In genomic region chr4:129020454-129020853, GRCm38 (mm10) we compare ENCODE assay signal across 8 mouse cellular contexts. TPM values are rescaled to one million over a fixed set of nuclear protein-coding genes. Genes with fewer than 3 reads are reported as not detected.
DNase-seq lines count a peak whose midpoint lies in the region; ATAC-seq lines count a peak whose summit lies in the region.

No protein-coding gene starts in this region.

- peaks cover 9% of the 10 kb centered on the region; the same call in 1 of the 2 replicates for H3K4me1 ChIP-seq in embryonic facial prominence, embryonic 14.5 days (ENCODE audit: control insufficient read depth, insufficient read depth, low read length)
- H3K4me1 ChIP-seq in embryonic facial prominence, embryonic 10.5 days = peaks cover 15% of the 10 kb centered on the region
- H3K4me1 ChIP-seq in forebrain, embryonic 16.5 days (replicated peaks; ENCODE audit: control insufficient read depth, insufficient read depth, low read length) = peaks cover 14% of the 10 kb centered on the region

- peak; percentile 67 for DNase-seq in embryonic facial prominence, embryonic 14.5 days (ENCODE audit: low spot score)
- no peak for DNase-seq in embryonic facial prominence, embryonic 10.5 days (ENCODE audit: low spot score)
- peak; percentile 93 for DNase-seq in adrenal gland, adult 2 months
- peak; percentile 94 to 96 for DNase-seq in heart, postnatal 14 days
- peak; percentile 43 to 57 for DNase-seq in layer of hippocampus, postnatal 25 days (ENCODE audit: extremely low spot score in 1 of 2, low spot score in 1 of 2)
- peak; percentile 73 for DNase-seq in ovary, adult 18-20 months (ENCODE audit: low spot score)

- WGBS in embryonic facial prominence, embryonic 14.5 days = 52% methylated on average over 6 of the region's 6 CpGs
- 77% methylated on average over 6 of the region's 6 CpGs for WGBS in embryonic facial prominence, embryonic 10.5 days
- 30% methylated on average over 6 of the region's 6 CpGs for WGBS in forebrain, embryonic 16.5 days

- H3K27me3 ChIP-seq in embryonic facial prominence, embryonic 14.5 days (replicated peaks; ENCODE audit: control insufficient read depth, insufficient read depth, low read length) = no peaks in the 10 kb centered on the region
- H3K27me3 ChIP-seq in embryonic facial prominence, embryonic 10.5 days (replicated peaks; ENCODE audit: low read depth, poor library complexity, severe bottlenecking) = no peaks in the 10 kb centered on the region
- no peaks in the 10 kb centered on the region for H3K27me3 ChIP-seq in forebrain, embryonic 16.5 days (replicated peaks; ENCODE audit: control insufficient read depth, insufficient read depth, low read length)

- H3K4me3 ChIP-seq in embryonic facial prominence, embryonic 14.5 days (ENCODE audit: low read depth, low read length) = no peak overlapping the region
- H3K4me3 ChIP-seq in embryonic facial prominence, embryonic 10.5 days = no peak overlapping the region
- H3K4me3 ChIP-seq in forebrain, embryonic 16.5 days (replicated peaks; ENCODE audit: low read length) = no peak overlapping the region

- ATAC-seq in embryonic facial prominence, embryonic 14.5 days (ENCODE audit: low read depth) = peak; percentile 30; the same call in 1 of the 2 replicates
- peak; percentile 64 for ATAC-seq in forebrain, embryonic 16.5 days
- ATAC-seq in monocyte, adult 5-6 weeks (replicated peaks; ENCODE audit: insufficient number of reproducible peaks, low FRiP score, low TSS enrichment, poor library complexity, severe bottlenecking) = no peak

- H3K4me2 ChIP-seq in embryonic facial prominence, embryonic 14.5 days (ENCODE audit: low read depth, low read length) = no peak overlapping the region
- H3K4me2 ChIP-seq in forebrain, embryonic 16.5 days (ENCODE audit: low read length) = no peak overlapping the region

- H3K9me3 ChIP-seq in embryonic facial prominence, embryonic 14.5 days (ENCODE audit: control insufficient read depth, low read length) = no peaks in the 10 kb centered on the region
- H3K9me3 ChIP-seq in embryonic facial prominence, embryonic 10.5 days = no peaks in the 10 kb centered on the region
- H3K9me3 ChIP-seq in forebrain, embryonic 16.5 days (ENCODE audit: control insufficient read depth, low read length) = no peaks in the 10 kb centered on the region

- H3K27ac ChIP-seq in embryonic facial prominence, embryonic 14.5 days (replicated peaks; ENCODE audit: low read depth, low read length) = no peak overlapping the region
- no peak overlapping the region for H3K27ac ChIP-seq in embryonic facial prominence, embryonic 10.5 days (replicated peaks)
- no peak overlapping the region for H3K27ac ChIP-seq in forebrain, embryonic 16.5 days (ENCODE audit: low read length)

- H3K36me3 ChIP-seq in embryonic facial prominence, embryonic 14.5 days (ENCODE audit: control insufficient read depth, insufficient read depth, low read length) = no peaks in the 10 kb centered on the region
- H3K36me3 ChIP-seq in embryonic facial prominence, embryonic 10.5 days (replicated peaks) = no peaks in the 10 kb centered on the region
- H3K36me3 ChIP-seq in forebrain, embryonic 16.5 days (ENCODE audit: control insufficient read depth, insufficient read depth) = no peaks in the 10 kb centered on the region

- intact Hi-C loops in heart, postnatal 14 days (cut with DNase I) = no loop called here

- no peak overlapping the region for H3K9ac ChIP-seq in embryonic facial prominence, embryonic 14.5 days (ENCODE audit: low read depth, low read length)
- no peak overlapping the region for H3K9ac ChIP-seq in forebrain, embryonic 16.5 days (replicated peaks; ENCODE audit: low read depth, low read length)

RNA-seq across cellular contexts. Expression of gene Ak2, which starts 28.7 kb away (rescaled TPM):
- 135 and 142 TPM in 2 replicates for polyA plus RNA-seq in embryonic facial prominence, embryonic 14.5 days (2014; fragmentation: Nextera tagmentation; extraction: Ambion mirVana)
- polyA plus RNA-seq in embryonic facial prominence, embryonic 10.5 days (2016; fragmentation: Nextera tagmentation; extraction: Ambion mirVana) = 219 and 224 TPM in 2 replicates
- 100 to 1,000 TPM; 111 to 154 TPM for total RNA-seq in adrenal gland, adult 2 months (2021)
- 42.0 and 51.8 TPM in 2 replicates for polyA plus RNA-seq in adrenal gland, adult 2 months (2012; rRNA removed)
- 96.9 and 103 TPM in 2 replicates for polyA plus RNA-seq in forebrain, embryonic 16.5 days (2015; fragmentation: Nextera tagmentation; extraction: Ambion mirVana)
- total RNA-seq in heart, postnatal 14 days (2021) = 10 to 100 TPM; 66.0 to 66.7 TPM
- total RNA-seq in layer of hippocampus, postnatal 25 days (2021) = 10 to 100 TPM; 27.7 to 30.9 TPM
- 62.2 to 89.0 TPM (median 73.4 TPM) in 3 replicates for total RNA-seq in monocyte, adult 5-6 weeks (2017)

RNA-seq across cellular contexts. Expression of gene Rnf19b, which starts 37.6 kb away (rescaled TPM):
- polyA plus RNA-seq in embryonic facial prominence, embryonic 14.5 days (2014; fragmentation: Nextera tagmentation; extraction: Ambion mirVana) = 9.7 and 11.3 TPM in 2 replicates
- polyA plus RNA-seq in embryonic facial prominence, embryonic 10.5 days (2016; fragmentation: Nextera tagmentation; extraction: Ambion mirVana) = 7.9 and 8.4 TPM in 2 replicates
- total RNA-seq in adrenal gland, adult 2 months (2021) = 10 to 100 TPM; 33.4 to 39.6 TPM
- polyA plus RNA-seq in adrenal gland, adult 2 months (2012; rRNA removed) = 69.1 and 74.7 TPM in 2 replicates
- 21.0 and 26.5 TPM in 2 replicates for polyA plus RNA-seq in forebrain, embryonic 16.5 days (2015; fragmentation: Nextera tagmentation; extraction: Ambion mirVana)
- total RNA-seq in heart, postnatal 14 days (2021) = 10 to 100 TPM; 19.5 to 19.6 TPM
- 10 to 100 TPM; 48.1 to 49.7 TPM for total RNA-seq in layer of hippocampus, postnatal 25 days (2021)
- total RNA-seq in monocyte, adult 5-6 weeks (2017) = 223 to 304 TPM (median 264 TPM) in 3 replicates

RNA-seq across cellular contexts. Expression of gene Azin2, which starts 58.2 kb away (rescaled TPM):
- polyA plus RNA-seq in embryonic facial prominence, embryonic 14.5 days (2014; fragmentation: Nextera tagmentation; extraction: Ambion mirVana) = 20.0 and 27.1 TPM in 2 replicates
- polyA plus RNA-seq in embryonic facial prominence, embryonic 10.5 days (2016; fragmentation: Nextera tagmentation; extraction: Ambion mirVana) = 11.4 and 12.1 TPM in 2 replicates
- total RNA-seq in adrenal gland, adult 2 months (2021) = 10 to 100 TPM; 36.2 to 55.1 TPM
- polyA plus RNA-seq in adrenal gland, adult 2 months (2012; rRNA removed) = 39.0 and 45.9 TPM in 2 replicates
- polyA plus RNA-seq in forebrain, embryonic 16.5 days (2015; fragmentation: Nextera tagmentation; extraction: Ambion mirVana) = 9.8 and 10.3 TPM in 2 replicates
- total RNA-seq in heart, postnatal 14 days (2021) = 1 to 10 TPM; 2.5 to 3.2 TPM
- total RNA-seq in layer of hippocampus, postnatal 25 days (2021) = 10 to 100 TPM; 40.7 to 41.8 TPM
- 2.2 to 11.7 TPM (median 5.8 TPM) in 3 replicates for total RNA-seq in monocyte, adult 5-6 weeks (2017)
